Mouse (Mus musculus) yolk sac, embryonic 10.5 days (tissue): Measurements from ENCODE around the gene Poldip3.

ENCODE experiments used
- DNase-seq: peaks from one replicate; pipeline ENCODE4 v3.0.0-alpha.2; 2017; ENCODE audit warnings: low spot score

Poldip3 gene

DNA sequence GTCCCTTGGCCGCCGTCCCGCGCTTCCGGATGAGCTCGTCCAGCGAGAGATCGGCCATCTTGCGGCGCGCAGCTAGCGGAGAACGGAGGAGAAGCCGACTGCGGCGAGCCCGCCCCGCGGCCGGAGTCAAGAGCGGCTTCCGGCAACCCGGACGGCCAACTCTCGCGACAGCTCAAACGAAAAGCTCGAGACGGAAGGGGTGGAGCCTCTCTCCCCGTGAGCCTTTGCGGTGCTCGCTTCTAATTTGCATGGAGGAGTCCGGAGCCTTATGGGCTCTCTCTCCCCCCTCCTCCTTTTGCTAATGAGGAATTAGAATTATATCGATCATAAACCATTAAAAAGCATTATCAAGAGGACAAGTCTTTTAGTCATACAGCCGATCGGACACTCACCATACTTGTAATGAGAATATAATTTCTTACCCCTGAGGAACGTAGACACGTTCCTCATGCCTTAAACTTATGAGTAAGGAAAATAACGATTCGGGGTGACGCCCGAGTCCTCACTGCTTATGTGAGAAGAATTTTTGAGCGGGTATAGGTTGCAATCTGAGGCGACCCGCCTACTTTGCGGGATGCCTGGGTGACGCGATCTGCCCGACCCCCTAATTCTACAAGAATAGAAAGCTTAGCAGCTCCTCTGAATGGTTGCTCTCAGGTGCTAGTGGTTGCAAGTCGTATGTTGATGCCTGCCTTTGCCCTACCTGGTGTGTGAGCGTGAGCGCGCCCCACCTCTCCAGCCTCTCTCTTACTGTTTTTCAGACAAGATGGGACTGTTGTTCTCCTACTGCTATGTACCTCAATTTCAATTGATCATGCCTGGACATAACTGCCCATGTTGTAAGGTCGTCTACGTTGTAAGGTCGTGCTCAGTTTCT is at the start of gene Poldip3:
Gene Poldip3 (minus strand): TSS at position 189 of the 877 bp plus-strand sequence.
- peak; percentile 97 for DNase-seq

DNA sequence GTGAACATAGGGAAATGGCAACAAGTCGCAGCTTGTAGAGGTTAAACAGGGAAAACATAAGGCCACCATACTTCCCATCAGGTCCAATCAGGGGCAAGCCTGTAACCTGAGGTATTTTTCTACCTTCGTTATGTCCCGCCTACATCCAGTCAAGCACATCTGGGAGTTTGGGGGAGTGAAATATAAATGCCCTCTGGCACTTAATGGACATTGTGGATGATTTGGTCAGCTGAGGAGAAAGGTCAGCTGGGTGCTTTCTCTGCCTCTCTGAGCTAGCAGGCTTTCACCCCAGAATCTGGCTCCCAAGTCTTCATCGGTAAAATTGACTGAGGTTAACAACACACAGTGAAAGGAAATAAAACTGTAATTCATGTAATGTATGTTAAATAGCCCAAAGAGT is 44.2 kb upstream of the Poldip3 start:
- no peak for DNase-seq

DNA sequence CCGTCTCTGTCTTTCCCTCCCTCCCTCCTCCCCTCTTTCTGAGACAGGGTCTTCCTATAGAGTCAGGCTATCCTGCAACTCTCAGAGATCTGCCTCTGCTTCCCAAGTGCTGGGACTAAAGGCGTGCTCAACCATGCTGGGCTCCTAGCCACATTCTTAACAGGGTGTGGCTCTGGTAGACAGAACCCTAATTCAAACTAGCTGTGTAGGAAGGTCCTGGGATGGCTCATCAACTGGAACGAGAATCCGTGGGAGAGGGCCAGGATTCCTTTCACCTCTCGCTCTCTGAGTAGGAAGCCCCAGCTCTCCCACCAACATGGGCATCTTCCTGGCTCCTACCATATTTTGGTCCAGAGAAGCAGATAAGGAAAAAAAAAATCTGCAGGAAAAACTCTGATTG is 33.2 kb upstream of the Poldip3 start:
- no peak for DNase-seq

DNA sequence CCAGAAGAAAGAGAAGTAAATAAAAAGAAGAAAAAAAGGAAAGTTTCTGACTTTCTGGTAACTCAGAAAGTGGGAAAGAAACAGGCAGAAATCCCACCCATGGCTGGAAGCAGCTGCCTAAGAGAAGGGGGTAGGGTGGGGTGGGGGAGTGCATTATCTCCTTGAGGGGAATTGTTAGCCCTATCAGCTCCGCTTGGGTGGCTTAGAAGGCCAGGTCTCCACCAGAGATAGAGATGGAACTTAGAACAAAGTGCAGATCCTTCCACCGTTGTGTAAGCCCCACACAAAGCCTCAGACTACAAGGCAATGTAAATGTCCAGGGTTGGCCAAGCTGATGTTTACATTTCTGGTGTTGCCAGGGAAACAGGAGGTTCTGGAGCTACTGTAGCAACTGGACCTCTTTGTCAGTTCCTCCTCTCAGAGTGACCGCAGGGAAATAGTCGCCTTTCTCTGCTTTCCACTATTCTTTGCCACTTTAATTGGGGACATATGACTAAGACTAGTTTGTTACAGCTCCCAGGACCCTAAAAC is 32.7 kb upstream of the Poldip3 start:
- no peak for DNase-seq

GRCm38 (mm10) chr15:83180004-83180403 is 30.8 kb upstream of the Poldip3 start:
- no peak for DNase-seq

DNA sequence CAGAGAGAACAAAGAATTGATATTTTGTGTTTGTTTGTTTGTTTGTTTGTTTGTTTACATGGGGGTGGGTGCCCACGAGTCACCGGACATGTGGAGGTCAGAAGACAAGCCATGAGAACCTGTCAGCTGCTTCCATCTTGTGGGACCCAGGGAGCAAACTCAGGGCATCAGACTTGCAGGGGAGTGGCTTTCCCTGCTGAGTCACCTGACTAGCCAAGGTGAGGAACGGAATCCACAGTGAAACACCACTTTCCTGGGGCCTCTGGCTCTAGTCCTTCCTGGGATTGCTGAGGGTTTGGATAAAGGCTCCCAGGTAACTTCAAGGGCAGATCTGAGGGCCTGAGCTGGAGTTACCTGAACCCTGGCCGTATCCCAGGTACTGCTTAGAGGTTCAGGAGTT is 27.5 kb upstream of the Poldip3 start:
- no peak for DNase-seq

GRCm38 (mm10) chr15:83173914-83174884 is 25.0 kb upstream of the Poldip3 start:
- peak; percentile 51 for DNase-seq

- no peak for DNase-seq
Measured at GRCm38 (mm10) chr15:83172492-83173429, 23.6 kb upstream of the Poldip3 start, which contains the start of gene Cyb5r3. Gene Cyb5r3, minus strand, starts transcription at chr15:83172592.

GRCm38 (mm10) chr15:83171712-83172481 is 22.7 kb upstream of the Poldip3 start:
- DNase-seq = peak; percentile 96

- no peak for DNase-seq
Measured at GRCm38 (mm10) chr15:83170956-83171659, 21.9 kb upstream of the Poldip3 start.

- DNase-seq = no peak
Measured at GRCm38 (mm10) chr15:83169772-83170722, 20.9 kb upstream of the Poldip3 start.

GRCm38 (mm10) chr15:83168875-83169771 is 19.9 kb upstream of the Poldip3 start:
- no peak for DNase-seq

DNA sequence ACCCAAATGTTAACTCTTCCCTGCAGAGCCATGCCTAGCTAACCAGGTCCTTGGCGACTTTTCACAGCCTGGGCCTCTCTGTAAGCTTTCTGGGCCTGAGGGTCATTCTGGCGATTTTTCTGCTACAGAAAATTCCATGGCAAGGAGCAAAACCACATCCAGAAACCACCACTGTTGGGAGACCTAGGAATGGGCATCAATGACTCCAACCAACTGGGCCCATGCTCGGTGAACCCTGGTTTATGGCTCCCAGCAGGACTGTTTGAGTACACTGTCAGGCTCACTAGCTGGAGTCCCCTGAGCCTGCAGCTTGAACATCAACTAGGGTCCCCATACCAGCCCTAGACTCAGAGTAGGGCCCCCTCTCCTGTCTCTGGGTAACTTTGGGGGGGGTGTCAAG is 19.1 kb upstream of the Poldip3 start:
- no peak for DNase-seq

DNA sequence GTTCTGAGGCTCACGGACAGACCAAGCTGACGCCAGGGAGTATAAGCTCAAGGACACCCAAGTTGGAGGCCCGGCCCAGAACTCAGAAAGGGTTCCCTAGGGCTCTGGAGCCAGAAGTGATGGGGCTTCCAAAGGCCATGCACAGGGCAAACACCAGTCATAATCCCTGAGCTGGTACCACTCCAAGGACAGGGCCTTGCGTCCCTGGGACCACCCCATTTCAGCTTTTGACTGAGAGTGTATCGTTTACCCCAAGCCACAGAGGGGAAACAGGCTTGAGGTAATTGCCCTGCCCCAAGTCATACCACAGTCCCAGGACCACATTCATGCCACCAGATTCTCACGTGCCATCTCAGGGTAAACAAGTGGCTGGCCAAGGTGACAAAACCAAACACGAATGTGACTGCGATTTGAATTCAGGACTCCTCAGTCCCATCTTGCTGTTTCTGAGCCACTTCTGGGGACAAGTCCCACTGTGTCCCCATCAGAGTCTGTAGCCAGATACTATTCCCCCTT is 18.4 kb upstream of the Poldip3 start:
- DNase-seq = no peak

GRCm38 (mm10) chr15:83167126-83167525 is 17.9 kb upstream of the Poldip3 start:
- DNase-seq = no peak

DNA sequence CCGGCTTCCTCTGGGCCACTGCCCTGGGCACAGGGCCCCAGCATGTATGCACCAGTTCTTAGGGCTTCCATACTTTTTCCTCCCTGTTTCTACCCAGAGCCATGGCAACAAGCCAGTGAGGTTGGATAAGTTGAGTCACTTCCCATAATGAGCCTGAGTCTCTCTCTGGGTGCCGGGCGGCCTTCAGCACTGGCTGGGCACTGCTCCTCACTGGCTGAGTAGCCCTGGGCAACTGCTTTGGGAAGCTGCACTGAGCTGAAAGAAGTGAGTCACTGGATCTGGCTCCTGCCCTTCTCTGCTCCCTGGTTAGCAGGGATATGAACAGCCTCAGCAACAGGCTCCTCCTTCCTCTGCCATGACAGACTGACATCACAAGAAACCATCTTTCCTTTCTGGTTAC is 17.5 kb upstream of the Poldip3 start:
- no peak for DNase-seq
